Mouse (Mus musculus) R1 (cell line): ENCODE measurements around the gene Nptn.

ENCODE experiments used
- DNase-seq: peaks from one replicate; pipeline ENCODE4 v3.0.0-alpha.2; 2018; ENCODE audit warnings: low read depth, low spot score

Gene Nptn

GRCm38 (mm10) chr9:58560211-58560610 is 21.8 kb upstream of the Nptn start:
- no peak for DNase-seq

GRCm38 (mm10) chr9:58565945-58566344 is 16.1 kb upstream of the Nptn start:
- peak; percentile 47 for DNase-seq

- peak; percentile 80 for DNase-seq
These were observed 14.4 kb upstream of the Nptn start for GRCm38 (mm10) chr9:58567682-58568081.

GRCm38 (mm10) chr9:58571001-58571400 is 11.0 kb upstream of the Nptn start:
- peak; percentile 52 for DNase-seq

GRCm38 (mm10) chr9:58578669-58579068 is 3.4 kb upstream of the Nptn start:
- DNase-seq: peak; percentile 98

- DNase-seq: peak; percentile 35
These were observed 1.4 kb upstream of the Nptn start for GRCm38 (mm10) chr9:58580453-58581195.

GRCm38 (mm10) chr9:58581283-58581930 is 633 bp upstream of the Nptn start:
- no peak for DNase-seq

- DNase-seq: peak; percentile 40
These were observed 684 bp downstream of the Nptn start for GRCm38 (mm10) chr9:58582581-58583266.

GRCm38 (mm10) chr9:58583267-58583641 is 1.2 kb downstream of the Nptn start:
- DNase-seq: peak; percentile 39

GRCm38 (mm10) chr9:58584323-58584722 is 2.3 kb downstream of the Nptn start:
- no peak for DNase-seq

- DNase-seq: no peak
These were observed 6.6 kb downstream of the Nptn start for GRCm38 (mm10) chr9:58588657-58589056.

- DNase-seq: no peak
These were observed 13.3 kb downstream of the Nptn start for GRCm38 (mm10) chr9:58595313-58595712.

GRCm38 (mm10) chr9:58613790-58614189 is 31.8 kb downstream of the Nptn start:
- no peak for DNase-seq

GRCm38 (mm10) chr9:58615064-58615938 is 33.3 kb downstream of the Nptn start:
- DNase-seq: no peak

- DNase-seq: no peak
These were observed 41.0 kb downstream of the Nptn start for GRCm38 (mm10) chr9:58623009-58623408.

- no peak for DNase-seq
These were observed 45.2 kb downstream of the Nptn start for GRCm38 (mm10) chr9:58627197-58627596.

GRCm38 (mm10) chr9:58630441-58630840 is 48.4 kb downstream of the Nptn start:
- no peak for DNase-seq

- DNase-seq: peak; percentile 71
These were observed 66.6 kb downstream of the Nptn start for GRCm38 (mm10) chr9:58648406-58649264.

GRCm38 (mm10) chr9:58649265-58649626 is 67.2 kb downstream of the Nptn start:
- peak; percentile 15 for DNase-seq

- DNase-seq: peak; percentile 61
These were observed 70.0 kb downstream of the Nptn start for GRCm38 (mm10) chr9:58651993-58652392.

- no peak for DNase-seq
These were observed 72.5 kb downstream of the Nptn start for GRCm38 (mm10) chr9:58654494-58654893.
